Mouse (Mus musculus): ENCODE data around the gene Gm21994.
"Not testable (repeated sequence)": the region's sequence is repeated elsewhere in the genome, so short reads cannot be mapped to it uniquely, and the experiment has no call there.

Gene Gm21994

GRCm38 (mm10) chr2:150255491-150255890, at the start of gene Gm21994:
Gene Gm21994 (minus strand): TSS chr2:150255591.
- not testable (repeated sequence) for DNase-seq (ENCODE audit: low read depth, low spot score)

GRCm38 (mm10) chr2:150299096-150299495, 43.7 kb upstream of the Gm21994 start:
- no peak for DNase-seq (ENCODE audit: low read depth, low spot score)

GRCm38 (mm10) chr2:150293669-150294068, 38.3 kb upstream of the Gm21994 start:
- no peak for DNase-seq (ENCODE audit: low read depth, low spot score)

- DNase-seq (ENCODE audit: low read depth, low spot score), result peak; percentile 94
Measured at GRCm38 (mm10) chr2:150257291-150257690, 1.9 kb upstream of the Gm21994 start, which contains the start of gene Gm14124. Gene Gm14124 (plus strand): TSS chr2:150257517.

GRCm38 (mm10) chr2:150256861-150257260, 1.5 kb upstream of the Gm21994 start:
- peak; percentile 71 for DNase-seq (ENCODE audit: low read depth, low spot score)

- DNase-seq (ENCODE audit: low read depth, low spot score), result no peak
Measured at GRCm38 (mm10) chr2:150243211-150243610, 12.2 kb downstream of the Gm21994 start.

- DNase-seq (ENCODE audit: low read depth, low spot score), result not testable (repeated sequence)
Measured at GRCm38 (mm10) chr2:150223263-150223662, 32.1 kb downstream of the Gm21994 start.

- DNase-seq (ENCODE audit: low read depth, low spot score), result not testable (repeated sequence)
Measured at GRCm38 (mm10) chr2:150218363-150218725, 37.0 kb downstream of the Gm21994 start.

- peak; percentile 68 for DNase-seq (ENCODE audit: low read depth, low spot score)
Measured at GRCm38 (mm10) chr2:150217600-150218362, 37.6 kb downstream of the Gm21994 start, which contains the start of gene Zfp937. Gene Zfp937 (plus strand): TSS chr2:150218073.

Data from ZHBTc4 (cell line).